Mouse (Mus musculus) heart, adult 2 months (tissue): ENCODE measurements around the gene Mcm8.

Experiments
- CTCF ChIP-seq: fragments of 200-600 bp; IDR thresholded peaks from 2 replicates; pipeline ENCODE4 v1.8.1; 2022; ENCODE audit warnings: antibody characterized with exemption, mild to moderate bottlenecking, moderate library complexity
- EP300 ChIP-seq: fragments of 200-500 bp; IDR thresholded peaks from 2 replicates; pipeline ENCODE4 v1.6.1; 2011; ENCODE audit warnings: low read depth, low read length, control low read depth; ENCODE audit not compliant: insufficient read depth
- POLR2A ChIP-seq: fragments of 200-500 bp; IDR thresholded peaks from 2 replicates; pipeline ENCODE4 v1.6.1; 2011; ENCODE audit warnings: mild to moderate bottlenecking, low read depth, low read length, control low read depth; ENCODE audit not compliant: insufficient read depth

DNA sequence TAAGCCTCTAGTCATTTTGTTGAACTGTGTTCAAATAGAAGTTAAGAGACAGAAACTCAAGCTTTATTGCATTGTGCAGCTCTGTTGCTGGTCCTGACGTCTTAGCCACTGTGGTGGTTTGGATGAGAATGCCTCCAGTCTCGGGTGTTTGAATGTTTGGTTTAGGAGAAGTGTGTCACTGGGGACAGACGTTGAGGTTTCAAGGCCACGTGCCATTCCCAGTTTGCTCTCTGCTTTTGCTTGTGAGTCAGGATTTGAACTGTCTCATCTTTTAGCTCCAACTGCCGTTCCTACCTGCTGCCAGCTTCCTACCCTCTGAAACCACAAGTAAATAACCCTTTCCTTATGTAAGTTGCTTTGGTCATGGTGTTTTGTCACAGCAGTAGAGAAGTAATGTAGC lies 51.6 kb downstream of the Mcm8 start:
- no peak for TF ChIP-seq CTCF
- no peak for TF ChIP-seq POLR2A
- no peak for TF ChIP-seq EP300
